Mouse (Mus musculus): ENCODE measurements around the gene Dhx57. TPM values are rescaled to one million over a fixed set of nuclear protein-coding genes. Genes with fewer than 3 reads are reported as not detected.

Dhx57 gene
- total RNA-seq, 2 experiments from 2014 or later, result 6.0 to 6.4 TPM

DNA sequence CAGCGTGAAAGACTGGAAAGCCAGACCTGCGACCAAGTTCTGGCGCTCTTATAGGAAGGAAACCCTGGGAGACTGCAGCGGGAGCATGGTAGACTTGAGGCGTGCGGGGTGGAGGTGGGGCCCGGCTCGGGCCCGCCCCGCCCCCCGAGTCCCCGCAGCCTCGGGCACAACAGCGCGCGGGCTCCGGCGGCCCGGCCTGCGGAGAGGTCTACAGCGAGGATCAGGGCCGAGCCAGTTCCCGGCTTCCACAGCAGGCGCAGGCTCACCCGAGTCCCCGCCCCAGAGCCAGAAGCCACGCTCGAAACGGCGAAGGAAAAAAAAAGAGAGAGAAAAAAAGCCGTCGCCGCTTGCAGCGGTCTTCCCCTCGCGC, 84.0 kb downstream of the Dhx57 start:
- no peak for DNase-seq
- intact Hi-C loops (cut with DNase I), result no loop called here

- no peak for DNase-seq
- intact Hi-C loops (cut with DNase I), result no loop called here
Measured at GRCm38 (mm10) chr17:80205657-80206056, 84.6 kb downstream of the Dhx57 start.

DNA sequence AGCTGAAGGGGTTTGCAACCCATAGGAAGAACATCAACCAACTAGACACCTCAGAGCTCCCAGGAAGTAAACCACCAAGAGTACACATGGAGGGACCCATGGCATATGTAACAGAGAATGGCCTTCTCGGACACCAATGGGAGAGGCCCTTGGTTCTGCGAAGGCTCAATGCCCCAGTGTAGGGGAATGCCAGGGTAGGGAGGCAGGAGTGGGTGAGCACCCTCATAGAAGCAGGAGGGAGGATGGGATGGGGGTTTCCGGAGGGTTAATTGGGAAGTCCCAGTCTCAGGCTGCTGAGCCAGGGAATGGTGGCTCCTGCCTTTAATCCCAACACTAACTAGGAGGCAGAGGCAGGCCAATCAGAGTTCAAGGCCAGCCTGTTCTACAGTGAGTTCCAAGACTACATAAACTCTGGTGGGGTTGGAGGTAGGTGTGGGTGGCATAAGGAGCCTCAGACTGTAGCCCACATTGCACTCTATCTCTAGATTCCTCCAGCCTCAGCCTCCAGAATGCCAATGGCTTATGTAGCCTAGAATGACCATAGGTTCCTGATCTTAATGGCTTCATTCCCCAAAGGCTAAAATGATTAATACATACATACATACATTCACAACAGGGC, 91.0 kb downstream of the Dhx57 start:
- intact Hi-C loops (cut with DNase I), result no loop called here
- DNase-seq, result no peak

DNA sequence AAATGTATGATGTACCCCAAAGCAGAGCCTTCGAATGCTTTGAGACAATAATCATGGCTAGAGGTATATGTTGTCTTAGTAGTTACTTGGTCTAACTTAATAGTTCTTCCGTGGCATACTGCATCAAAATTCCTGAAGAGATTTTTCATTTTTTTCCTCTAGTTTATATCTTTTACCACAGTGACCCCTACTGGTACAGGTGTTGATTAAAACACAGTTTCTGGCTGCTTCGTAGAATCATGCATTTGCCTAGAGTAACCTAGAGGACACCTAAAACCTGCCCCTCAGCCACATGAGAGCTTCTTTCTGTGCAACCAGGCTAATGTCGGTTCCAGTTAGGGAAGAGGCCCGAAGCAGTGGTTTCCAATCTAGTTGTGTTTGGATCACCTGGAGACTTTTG, 97.2 kb downstream of the Dhx57 start:
- no peak for DNase-seq
- intact Hi-C loops (cut with DNase I), result no loop called here

Other genes starting within 250 kb of the Dhx57 start
- gene Hnrnpll, start 228.1 kb downstream of the Dhx57 start, total RNA-seq (2021), result 10 to 100 TPM; 12.6 to 14.9 TPM
- 1 to 10 TPM; 1.8 to 2.2 TPM for gene Galm, start 163.0 kb downstream of the Dhx57 start, total RNA-seq (2021)
- gene Srsf7, start 83.2 kb downstream of the Dhx57 start, total RNA-seq (2021), result 10 to 100 TPM; 22.9 to 27.4 TPM
- not detected for gene Ttc39d, start 83.0 kb downstream of the Dhx57 start, total RNA-seq (2021)
- 1 to 10 TPM; 4.4 to 6.3 TPM for gene Gemin6, start 66.0 kb downstream of the Dhx57 start, total RNA-seq (2021)
- 1 to 10 TPM; 8.8 to 9.7 TPM for gene Morn2, start 273 bp downstream of the Dhx57 start, total RNA-seq (2021)
- gene Arhgef33, start 16.9 kb upstream of the Dhx57 start, total RNA-seq (2021), result under 1 TPM in 1 of 2 experiments, not detected in 1; 0.27 TPM
- not detected for gene Gm10190, start 83.1 kb upstream of the Dhx57 start, total RNA-seq (2021)
- gene Sos1, start 190.0 kb upstream of the Dhx57 start, total RNA-seq (2021), result 10 to 100 TPM; 13.6 to 14.3 TPM